Comparison of ENCODE assay signal across 20 mouse cellular contexts in the genomic region with DNA sequence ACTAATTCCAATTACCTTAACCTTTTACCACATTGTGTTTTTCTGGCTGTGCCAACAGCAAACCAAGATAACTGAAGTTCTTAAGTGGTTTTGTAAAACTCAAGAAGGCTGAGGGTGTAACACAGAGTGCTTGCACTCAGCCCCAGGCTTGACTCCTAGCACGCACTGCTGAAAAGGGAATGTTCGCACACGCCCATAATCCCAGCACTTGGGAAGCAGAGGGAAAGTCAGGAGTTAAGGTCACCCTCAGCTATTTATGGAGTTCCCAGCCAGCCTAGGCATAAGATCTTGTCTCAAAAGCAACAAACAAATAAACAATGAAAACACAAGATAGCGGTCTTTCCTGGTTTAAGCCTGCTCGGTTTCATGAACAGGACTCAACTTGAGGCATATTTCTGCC.
DNase-seq lines count a peak whose midpoint lies in the region; ATAC-seq lines count a peak whose summit lies in the region.
"Had no signal": no experiment of that assay in that cellular context is flagged by ENCODE, and none has a peak within 500 bp of the region (broad histone marks: within the 10 kb centered on the region; RNA-seq: fewer than 3 reads in every experiment).

No protein-coding gene starts in this region.

- H3K9ac ChIP-seq in heart, embryonic 16.5 days (ENCODE audit: low read length) = no peak overlapping the region
- H3K9ac ChIP-seq: forebrain, embryonic 13.5 days; forebrain, postnatal 0 days; hindbrain, embryonic 15.5 days had no signal

- ATAC-seq in heart, embryonic 16.5 days (replicated peaks; ENCODE audit: extremely low read depth, insufficient read depth, low FRiP score) = no peak
- ATAC-seq: activated CD4-positive, CD25-positive, alpha-beta regulatory T cell, adult 4 months; forebrain, embryonic 13.5 days; forebrain, postnatal 0 days; intestine, embryonic 16.5 days had no signal

- no peaks in the 10 kb centered on the region for H3K27me3 ChIP-seq in heart, embryonic 16.5 days (ENCODE audit: control insufficient read depth, insufficient read depth, low read length)
- H3K27me3 ChIP-seq: forebrain, embryonic 13.5 days; hindbrain, embryonic 15.5 days had no signal

- no peak overlapping the region for H3K4me3 ChIP-seq in heart, embryonic 16.5 days (ENCODE audit: low read length)
- H3K4me3 ChIP-seq: embryonic facial prominence, embryonic 10.5 days; forebrain, embryonic 13.5 days; hindbrain, embryonic 15.5 days had no signal

- intact Hi-C loops in heart, postnatal 14 days (cut with DNase I) = no loop called here

- peak overlapping the region; percentile 59 for H3K27ac ChIP-seq in heart, embryonic 16.5 days (ENCODE audit: low read length)
- H3K27ac ChIP-seq: embryonic facial prominence, embryonic 10.5 days; forebrain, embryonic 13.5 days; hindbrain, embryonic 15.5 days had no signal

- H3K9me3 ChIP-seq in heart, embryonic 16.5 days (replicated peaks; ENCODE audit: control insufficient read depth, low read length) = no peaks in the 10 kb centered on the region
- H3K9me3 ChIP-seq: embryonic facial prominence, embryonic 10.5 days; forebrain, embryonic 13.5 days; hindbrain, embryonic 15.5 days had no signal

- no peak overlapping the region for H3K4me2 ChIP-seq in heart, embryonic 16.5 days (ENCODE audit: low read depth, low read length)
- H3K4me2 ChIP-seq: forebrain, embryonic 13.5 days; hindbrain, embryonic 15.5 days had no signal

- no peaks in the 10 kb centered on the region for H3K36me3 ChIP-seq in heart, embryonic 16.5 days (ENCODE audit: control insufficient read depth, insufficient read depth)
- H3K36me3 ChIP-seq: embryonic facial prominence, embryonic 10.5 days; hindbrain, embryonic 15.5 days had no signal

- DNase-seq in heart, adult 11 months = peak; percentile 68
- DNase-seq in heart, postnatal 14 days = no peak
- no peak for DNase-seq in heart, adult 9 months (ENCODE audit: low spot score in 2 of 2)
- DNase-seq in ES-CJ7 (ENCODE audit: low read depth, low spot score) = peak; percentile 50
- peak; percentile 63 for DNase-seq in R1 (ENCODE audit: low read depth, low spot score)
- no peak for DNase-seq in cerebellum, postnatal 10 days
- DNase-seq: adrenal gland, postnatal 14 days; cerebellum, adult 11-12 months; cerebellum, adult 9-11 months; forebrain, postnatal 0 days; gastrocnemius, postnatal 25 days; heart, adult 18-20 months; heart, postnatal 36 days; kidney, adult 2 months had no signal

- H3K4me1 ChIP-seq in heart, embryonic 16.5 days (ENCODE audit: control insufficient read depth, insufficient read depth, low read length) = peaks cover 23% of the 10 kb centered on the region
- H3K4me1 ChIP-seq: embryonic facial prominence, embryonic 10.5 days; forebrain, embryonic 13.5 days had no signal

- 74% methylated on average over 5 of the region's 5 CpGs for WGBS in heart, embryonic 16.5 days

Comparison
In these comparisons a context has a peak if more than half of its experiments do, and no peak if none do; other contexts are left out.
1. DNase-seq: peak in heart, adult 11 months (single experiment), ES-CJ7 (single experiment) and R1 (single experiment); none in heart, postnatal 14 days (0 of 2), heart, adult 9 months (0 of 2) and cerebellum, postnatal 10 days (0 of 2).